Mouse (Mus musculus): ENCODE results near the gene Heg1. TPM values are rescaled to one million over a fixed set of nuclear protein-coding genes. Genes with fewer than 3 reads are reported as not detected.

The Heg1 gene
- polyA plus RNA-seq, 1 experiment from 2014 or later = 9.1 TPM

DNA sequence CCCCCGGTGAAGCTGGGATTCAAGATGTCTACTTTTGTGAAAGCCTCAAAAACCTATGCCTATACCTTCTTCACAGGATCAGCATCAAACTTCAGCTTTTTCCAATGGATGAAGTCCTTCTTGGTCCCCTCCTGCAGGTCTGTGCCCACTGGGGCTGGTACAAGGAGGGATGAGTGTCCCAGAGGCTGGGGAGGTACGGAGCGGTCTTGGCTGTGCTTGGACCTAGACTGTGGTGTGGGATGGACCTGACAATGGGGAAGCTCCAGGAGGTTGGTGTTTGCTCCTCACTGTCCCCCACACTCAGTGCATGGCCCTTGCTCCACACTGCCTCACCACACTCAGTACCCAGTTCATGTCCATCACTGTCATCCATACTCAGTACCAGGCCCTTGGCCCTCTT lies 26.0 kb upstream of the Heg1 start:
- 97% methylated on average over 3 of the region's 3 CpGs for WGBS
- Histone ChIP-seq H3K27me3 (ENCODE audit: control insufficient read depth, insufficient read depth, low read length) (no peaks in the 10 kb centered on the region), H3K9ac (ENCODE audit: low read length) (no peak overlapping the region), H3K9me3 (ENCODE audit: control insufficient read depth, low read length) (no peaks in the 10 kb centered on the region), H3K4me2 (replicated peaks; ENCODE audit: low read depth) (no peak overlapping the region), H3K4me1 (replicated peaks; ENCODE audit: control insufficient read depth, insufficient read depth) (no peaks in the 10 kb centered on the region), H3K27ac (replicated peaks) (no peak overlapping the region), H3K4me3 (ENCODE audit: low read depth, low read length) (no peak overlapping the region), H3K36me3 (ENCODE audit: control insufficient read depth, insufficient read depth, low read length) (no peaks in the 10 kb centered on the region)
- no peak for TF ChIP-seq EP300 (optimal IDR thresholded peaks at IDR 0.05)
- no peak for TF ChIP-seq CTCF (IDR thresholded peaks at IDR 0.05; ENCODE audit: low read depth)
- no peak for ATAC-seq (ENCODE audit: low FRiP score, low TSS enrichment)
- no peak for DNase-seq (ENCODE audit: low spot score)

DNA sequence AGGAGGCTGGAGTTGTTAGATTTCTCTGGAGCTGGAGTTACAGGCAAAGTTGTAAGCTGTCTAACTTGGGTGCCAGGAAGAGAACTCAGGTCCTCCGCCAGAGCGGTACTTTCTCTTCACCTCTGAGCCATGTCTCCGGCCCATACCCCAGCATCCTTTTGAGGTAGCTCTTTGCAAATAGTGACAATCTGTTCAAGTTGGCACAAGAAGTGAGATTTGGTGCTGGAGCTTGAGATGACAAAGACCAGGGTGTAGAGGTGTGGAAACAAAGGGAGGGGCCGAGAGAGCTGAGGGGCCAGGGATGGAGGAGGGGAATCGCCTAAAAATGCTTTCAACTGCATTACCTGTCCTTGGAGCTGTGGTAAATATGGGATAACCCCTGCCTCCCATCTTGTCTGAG lies 24.6 kb upstream of the Heg1 start:
- H3K9me3 ChIP-seq (ENCODE audit: control insufficient read depth, low read length) = no peaks in the 10 kb centered on the region
- no peak overlapping the region for H3K4me3 ChIP-seq (ENCODE audit: low read depth, low read length)
- WGBS = 66% methylated on average over 5 of the region's 5 CpGs
- no peak for TF ChIP-seq CTCF (IDR thresholded peaks at IDR 0.05; ENCODE audit: low read depth)
- no peaks in the 10 kb centered on the region for H3K4me1 ChIP-seq (replicated peaks; ENCODE audit: control insufficient read depth, insufficient read depth)
- ATAC-seq (ENCODE audit: low FRiP score, low TSS enrichment) (no peak), DNase-seq (ENCODE audit: low spot score) (no peak)
- H3K36me3 ChIP-seq (ENCODE audit: control insufficient read depth, insufficient read depth, low read length) = no peaks in the 10 kb centered on the region
- no peak overlapping the region for H3K4me2 ChIP-seq (replicated peaks; ENCODE audit: low read depth)
- H3K27me3 ChIP-seq (ENCODE audit: control insufficient read depth, insufficient read depth, low read length) = no peaks in the 10 kb centered on the region
- H3K27ac ChIP-seq (replicated peaks) = no peak overlapping the region
- no peak overlapping the region for H3K9ac ChIP-seq (ENCODE audit: low read length)

GRCm38 (mm10) chr16:33660125-33660524 lies 24.0 kb upstream of the Heg1 start:
- H3K4me1 ChIP-seq (replicated peaks; ENCODE audit: control insufficient read depth, insufficient read depth) = no peaks in the 10 kb centered on the region
- no peak overlapping the region for H3K27ac ChIP-seq (replicated peaks)
- no peaks in the 10 kb centered on the region for H3K9me3 ChIP-seq (ENCODE audit: control insufficient read depth, low read length)
- DNase-seq (ENCODE audit: low spot score) (no peak), ATAC-seq (ENCODE audit: low FRiP score, low TSS enrichment) (no peak; the same call in 1 of the 2 replicates)
- no peak overlapping the region for H3K4me3 ChIP-seq (ENCODE audit: low read depth, low read length)
- WGBS = 51% methylated on average over 5 of the region's 5 CpGs
- no peaks in the 10 kb centered on the region for H3K27me3 ChIP-seq (ENCODE audit: control insufficient read depth, insufficient read depth, low read length)
- H3K9ac ChIP-seq (ENCODE audit: low read length) = no peak overlapping the region
- TF ChIP-seq CTCF (IDR thresholded peaks at IDR 0.05; ENCODE audit: low read depth) (no peak), EP300 (optimal IDR thresholded peaks at IDR 0.05) (no peak)
- no peaks in the 10 kb centered on the region for H3K36me3 ChIP-seq (ENCODE audit: control insufficient read depth, insufficient read depth, low read length)
- no peak overlapping the region for H3K4me2 ChIP-seq (replicated peaks; ENCODE audit: low read depth)

DNA sequence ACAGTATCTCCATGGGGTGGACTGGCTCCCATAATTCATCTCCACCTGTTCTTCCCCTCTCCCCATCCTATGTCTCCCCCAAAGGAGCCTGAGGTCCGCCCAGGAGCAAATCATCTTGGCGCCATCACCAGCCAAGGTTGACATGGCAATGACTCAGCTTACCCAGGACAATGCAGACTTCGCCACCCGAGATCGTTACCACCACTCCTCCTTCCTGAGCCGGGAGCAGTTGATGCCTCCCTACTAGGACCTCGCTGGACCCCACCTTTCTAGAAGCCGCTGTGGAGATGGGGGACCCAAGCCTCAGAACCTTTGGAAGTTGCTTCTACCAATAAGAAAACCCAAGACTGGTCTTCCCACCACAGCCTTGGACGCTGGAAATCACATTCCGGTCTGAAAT lies 21.3 kb upstream of the Heg1 start:
- H3K9me3 ChIP-seq (ENCODE audit: control insufficient read depth, low read length) = no peaks in the 10 kb centered on the region
- no peak for DNase-seq (ENCODE audit: low spot score)
- WGBS = 94% methylated on average over 10 of the region's 10 CpGs
- no peaks in the 10 kb centered on the region for H3K4me1 ChIP-seq (replicated peaks; ENCODE audit: control insufficient read depth, insufficient read depth)
- no peak for ATAC-seq (ENCODE audit: low FRiP score, low TSS enrichment)
- H3K4me3 ChIP-seq (ENCODE audit: low read depth, low read length) = no peak overlapping the region
- H3K27ac ChIP-seq (replicated peaks) = no peak overlapping the region
- no peak overlapping the region for H3K4me2 ChIP-seq (replicated peaks; ENCODE audit: low read depth)
- TF ChIP-seq CTCF (IDR thresholded peaks at IDR 0.05; ENCODE audit: low read depth) (no peak), EP300 (optimal IDR thresholded peaks at IDR 0.05) (no peak)
- no peaks in the 10 kb centered on the region for H3K27me3 ChIP-seq (ENCODE audit: control insufficient read depth, insufficient read depth, low read length)
- no peak overlapping the region for H3K9ac ChIP-seq (ENCODE audit: low read length)
- no peaks in the 10 kb centered on the region for H3K36me3 ChIP-seq (ENCODE audit: control insufficient read depth, insufficient read depth, low read length)

GRCm38 (mm10) chr16:33666226-33666625 lies 17.9 kb upstream of the Heg1 start:
- Histone ChIP-seq H3K4me1 (replicated peaks; ENCODE audit: control insufficient read depth, insufficient read depth) (0 out of 2 replicates have a peak, but pooled peaks cover 3% of the 10 kb centered on the region), H3K9ac (ENCODE audit: low read length) (no peak overlapping the region), H3K36me3 (ENCODE audit: control insufficient read depth, insufficient read depth, low read length) (no peaks in the 10 kb centered on the region), H3K4me2 (replicated peaks; ENCODE audit: low read depth) (no peak overlapping the region), H3K27me3 (ENCODE audit: control insufficient read depth, insufficient read depth, low read length) (no peaks in the 10 kb centered on the region), H3K4me3 (ENCODE audit: low read depth, low read length) (no peak overlapping the region), H3K9me3 (ENCODE audit: control insufficient read depth, low read length) (no peaks in the 10 kb centered on the region), H3K27ac (replicated peaks) (no peak overlapping the region)
- WGBS = 72% methylated on average over 6 of the region's 6 CpGs
- no peak for DNase-seq (ENCODE audit: low spot score)
- no peak for TF ChIP-seq EP300 (optimal IDR thresholded peaks at IDR 0.05)
- no peak for TF ChIP-seq CTCF (IDR thresholded peaks at IDR 0.05; ENCODE audit: low read depth)
- ATAC-seq (ENCODE audit: low FRiP score, low TSS enrichment) = no peak

DNA sequence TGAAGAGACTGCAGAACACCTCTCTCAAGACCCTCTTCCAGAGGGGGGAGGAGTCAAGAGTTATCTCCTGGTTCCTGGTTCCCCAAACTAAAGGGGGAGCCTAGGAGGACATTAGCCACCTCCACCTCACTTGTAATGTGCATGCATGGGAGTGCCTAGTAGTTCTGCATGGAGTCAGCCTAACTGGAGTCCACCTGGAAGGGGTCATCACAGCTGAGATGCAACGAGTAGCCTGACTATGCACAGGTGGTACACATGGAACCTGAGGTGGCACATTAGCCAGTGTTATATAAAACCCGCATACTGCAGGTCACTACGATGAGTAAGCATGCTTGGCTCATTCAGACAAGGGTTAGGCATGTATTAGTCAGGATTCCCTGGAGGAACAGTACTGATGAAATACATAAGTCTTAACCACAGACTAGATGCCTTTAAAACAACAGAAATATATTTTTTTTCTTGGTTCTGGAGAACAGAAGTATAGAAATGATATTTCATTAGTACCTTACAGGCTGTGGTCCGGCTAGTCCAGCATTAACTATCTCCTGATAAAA lies 17.1 kb upstream of the Heg1 start:
- H3K27ac ChIP-seq (replicated peaks) = no peak overlapping the region
- no peaks in the 10 kb centered on the region for H3K9me3 ChIP-seq (ENCODE audit: control insufficient read depth, low read length)
- 0 out of 2 replicates have a peak, but pooled peaks cover 3% of the 10 kb centered on the region for H3K4me1 ChIP-seq (replicated peaks; ENCODE audit: control insufficient read depth, insufficient read depth)
- no peak overlapping the region for H3K9ac ChIP-seq (ENCODE audit: low read length)
- DNase-seq (ENCODE audit: low spot score) (no peak), ATAC-seq (ENCODE audit: low FRiP score, low TSS enrichment) (no peak)
- no peak overlapping the region for H3K4me2 ChIP-seq (replicated peaks; ENCODE audit: low read depth)
- 86% methylated on average over 4 of the region's 4 CpGs for WGBS
- H3K36me3 ChIP-seq (ENCODE audit: control insufficient read depth, insufficient read depth, low read length) = no peaks in the 10 kb centered on the region
- TF ChIP-seq CTCF (IDR thresholded peaks at IDR 0.05; ENCODE audit: low read depth) (no peak), EP300 (optimal IDR thresholded peaks at IDR 0.05) (no peak)
- no peaks in the 10 kb centered on the region for H3K27me3 ChIP-seq (ENCODE audit: control insufficient read depth, insufficient read depth, low read length)
- no peak overlapping the region for H3K4me3 ChIP-seq (ENCODE audit: low read depth, low read length)

Measured in stomach, postnatal 0 days (tissue).